In genomic region chr9:95624072-95624471, GRCm38 (mm10) we compare ENCODE assay signal across 17 mouse cellular contexts. TPM values are rescaled to one million over a fixed set of nuclear protein-coding genes. Genes with fewer than 3 reads are reported as not detected.
"Had no signal": no experiment of that assay in that cellular context is flagged by ENCODE, and none has a peak within 500 bp of the region (broad histone marks: within the 10 kb centered on the region; RNA-seq: fewer than 3 reads in every experiment).

No protein-coding gene starts in this region.

- H3K4me2 ChIP-seq: liver, embryonic 11.5 days; liver, embryonic 15.5 days; lung, embryonic 14.5 days; neural tube, embryonic 13.5 days; stomach, embryonic 15.5 days had no signal

- H3K36me3 ChIP-seq: limb, embryonic 10.5 days; liver, embryonic 15.5 days; midbrain, embryonic 10.5 days; neural tube, embryonic 13.5 days; stomach, embryonic 15.5 days had no signal

- H3K27me3 ChIP-seq: liver, embryonic 15.5 days; neural tube, embryonic 13.5 days; stomach, embryonic 15.5 days had no signal

- DNase-seq: kidney, postnatal 10 days; kidney, postnatal 4 days; lung, embryonic 14.5 days; lung, postnatal 10 days; lung, postnatal 4 days; midbrain, embryonic 14.5 days; right cerebral cortex, postnatal 14 days; thymus, postnatal 4 days had no signal

- H3K27ac ChIP-seq: left cerebral cortex, adult 2 months; limb, embryonic 10.5 days; liver, embryonic 15.5 days; midbrain, embryonic 10.5 days; neural tube, embryonic 13.5 days; stomach, embryonic 15.5 days had no signal

- H3K4me1 ChIP-seq: limb, embryonic 10.5 days; liver, embryonic 15.5 days; midbrain, embryonic 10.5 days; neural tube, embryonic 13.5 days; stomach, embryonic 15.5 days had no signal

- H3K9me3 ChIP-seq: limb, embryonic 10.5 days; liver, embryonic 15.5 days; neural tube, embryonic 13.5 days; stomach, embryonic 15.5 days had no signal

- H3K4me3 ChIP-seq: left cerebral cortex, adult 2 months; limb, embryonic 10.5 days; liver, embryonic 15.5 days; midbrain, embryonic 10.5 days; neural tube, embryonic 13.5 days; stomach, embryonic 15.5 days had no signal

- H3K9ac ChIP-seq: liver, embryonic 15.5 days; lung, embryonic 14.5 days; neural tube, embryonic 13.5 days; stomach, embryonic 15.5 days had no signal

RNA-seq across cellular contexts. Expression of gene Pcolce2, which starts 13.3 kb away (rescaled TPM):
- total RNA-seq: megakaryocyte, adult 5-6 weeks; monocyte, adult 5-6 weeks had no signal
